Mouse (Mus musculus) ES-Bruce4 (cell line): ENCODE data around the gene Il2rb.

Experiments used
- CTCF ChIP-seq: IDR thresholded peaks from one replicate; pipeline ENCODE4 v1.8.1; 2011; ENCODE audit warnings: low read depth, low read length
- EP300 ChIP-seq: IDR thresholded peaks from 2 replicates; pipeline ENCODE4 v1.6.1; 2011; ENCODE audit warnings: low read depth, low read length; ENCODE audit not compliant: insufficient read depth
- POLR2A ChIP-seq: IDR thresholded peaks from one replicate; pipeline ENCODE4 v1.8.1; 2011; ENCODE audit warnings: low read length; ENCODE audit not compliant: insufficient read depth

GRCm38 (mm10) chr15:78504816-78505215 lies 9.7 kb upstream of the Il2rb start:
- TF ChIP-seq CTCF (no peak), POLR2A (no peak), EP300 (no peak)
